In the genomic region with DNA sequence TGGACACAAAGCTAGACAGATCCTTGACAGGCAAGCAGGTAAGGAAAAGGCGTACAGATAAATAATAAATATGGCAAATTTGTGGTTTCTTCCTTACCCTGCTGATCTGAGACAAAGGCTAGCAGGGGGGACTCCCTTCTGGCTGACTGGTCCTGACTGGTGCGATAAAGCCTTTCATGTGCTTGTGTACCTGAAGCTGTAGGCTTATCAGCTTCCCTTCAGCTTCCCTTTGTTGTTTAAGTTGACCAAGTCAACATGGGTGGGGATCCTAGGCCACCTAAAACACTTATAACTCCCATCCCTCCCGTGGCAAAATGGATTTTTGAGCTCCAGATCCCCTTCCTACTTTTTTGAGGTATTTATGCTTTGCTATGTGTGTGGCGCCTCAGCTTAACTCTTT, we compare ENCODE assay signal across 32 mouse cellular contexts. TPM values are rescaled to one million over a fixed set of nuclear protein-coding genes. Genes with fewer than 3 reads are reported as not detected.
A peak's percentile ranks its signal among the peaks of the same experiment; 100 is the strongest.
DNase-seq lines count a peak whose midpoint lies in the region; ATAC-seq lines count a peak whose summit lies in the region.
"Had no signal": no experiment of that assay in that cellular context is flagged by ENCODE, and none has a peak within 500 bp of the region (broad histone marks: within the 10 kb centered on the region; RNA-seq: fewer than 3 reads in every experiment).

No protein-coding gene starts in this region.

- H3K27me3 ChIP-seq in liver, embryonic 15.5 days: no peaks in the 10 kb centered on the region
- no peaks in the 10 kb centered on the region for H3K27me3 ChIP-seq in stomach, embryonic 15.5 days (replicated peaks)
- no peaks in the 10 kb centered on the region for H3K27me3 ChIP-seq in hindbrain, embryonic 16.5 days (replicated peaks; ENCODE audit: control insufficient read depth, insufficient read depth, low read length)
- H3K27me3 ChIP-seq: forebrain, embryonic 12.5 days; lung, embryonic 15.5 days; midbrain, embryonic 15.5 days; neural tube, embryonic 12.5 days; Patski had no signal

- no peaks in the 10 kb centered on the region for H3K9me3 ChIP-seq in liver, embryonic 15.5 days (replicated peaks)
- no peaks in the 10 kb centered on the region for H3K9me3 ChIP-seq in stomach, embryonic 15.5 days
- H3K9me3 ChIP-seq in hindbrain, embryonic 16.5 days (ENCODE audit: control insufficient read depth, low read length): no peaks in the 10 kb centered on the region
- H3K9me3 ChIP-seq: forebrain, embryonic 12.5 days; lung, embryonic 15.5 days; midbrain, embryonic 15.5 days; neural tube, embryonic 12.5 days had no signal

- peak overlapping the region; percentile 38; the same call in 1 of the 2 replicates for H3K27ac ChIP-seq in liver, embryonic 15.5 days (replicated peaks)
- no peak overlapping the region for H3K27ac ChIP-seq in stomach, embryonic 15.5 days
- no peak overlapping the region for H3K27ac ChIP-seq in hindbrain, embryonic 16.5 days (ENCODE audit: low read depth, low read length)
- H3K27ac ChIP-seq: forebrain, embryonic 12.5 days; hindbrain, embryonic 14.5 days; left cerebral cortex, adult 2 months; lung, embryonic 15.5 days; midbrain, embryonic 15.5 days; neural tube, embryonic 12.5 days had no signal

- no peaks in the 10 kb centered on the region for H3K36me3 ChIP-seq in liver, embryonic 15.5 days (replicated peaks)
- no peaks in the 10 kb centered on the region for H3K36me3 ChIP-seq in stomach, embryonic 15.5 days
- H3K36me3 ChIP-seq in hindbrain, embryonic 16.5 days (ENCODE audit: control insufficient read depth, insufficient read depth, low read length): no peaks in the 10 kb centered on the region
- H3K36me3 ChIP-seq: forebrain, embryonic 12.5 days; lung, embryonic 15.5 days; midbrain, embryonic 15.5 days; neural tube, embryonic 12.5 days had no signal

- ATAC-seq in erythroid progenitor cell, adult 5-6 weeks (replicated peaks; ENCODE audit: low FRiP score, poor library complexity, severe bottlenecking): peak; percentile 27; the same call in 1 of the 2 replicates
- ATAC-seq in liver, embryonic 15.5 days (ENCODE audit: insufficient read depth): peak; percentile 69
- ATAC-seq in stomach, embryonic 15.5 days (ENCODE audit: insufficient read depth, low FRiP score, low read depth): peak; percentile 60; the same call in 1 of the 2 replicates
- ATAC-seq in hindbrain, embryonic 16.5 days: no peak
- ATAC-seq: midbrain, embryonic 15.5 days; Patski had no signal

- no peak overlapping the region for H3K9ac ChIP-seq in liver, embryonic 15.5 days
- no peak overlapping the region for H3K9ac ChIP-seq in stomach, embryonic 15.5 days
- H3K9ac ChIP-seq in hindbrain, embryonic 16.5 days (ENCODE audit: low read depth, low read length): no peak overlapping the region
- H3K9ac ChIP-seq: forebrain, embryonic 12.5 days; hindbrain, embryonic 14.5 days; lung, embryonic 15.5 days; midbrain, embryonic 15.5 days; neural tube, embryonic 12.5 days had no signal

- 27% methylated on average over 4 of the region's 4 CpGs for WGBS in liver, embryonic 15.5 days (ENCODE audit: insufficient replicate concordance)
- 51% methylated on average over 4 of the region's 4 CpGs for WGBS in stomach, embryonic 15.5 days
- WGBS in hindbrain, embryonic 16.5 days: 82% methylated on average over 4 of the region's 4 CpGs

- no peak overlapping the region for H3K4me2 ChIP-seq in liver, embryonic 15.5 days
- no peak overlapping the region for H3K4me2 ChIP-seq in stomach, embryonic 15.5 days
- no peak overlapping the region for H3K4me2 ChIP-seq in hindbrain, embryonic 16.5 days (ENCODE audit: low read length)
- H3K4me2 ChIP-seq: forebrain, embryonic 12.5 days; hindbrain, embryonic 14.5 days; lung, embryonic 15.5 days; midbrain, embryonic 15.5 days; neural tube, embryonic 12.5 days had no signal

- peak; percentile 75 for DNase-seq in heart, adult 11 months
- DNase-seq in heart, postnatal 4 days: no peak
- no peak for DNase-seq in kidney, adult 11 months
- DNase-seq in right cerebral cortex, postnatal 25 days: no peak
- DNase-seq: adrenal gland, adult 2 months; cerebellum, adult 18-20 months; cerebellum, postnatal 14 days; gastrocnemius, postnatal 36 days; heart, postnatal 36 days; kidney, adult 9 months; kidney, postnatal 14 days; layer of hippocampus, adult 9-11 months; lung, postnatal 36 days; retina, postnatal 1 day had no signal

- no peak overlapping the region for H3K4me3 ChIP-seq in liver, embryonic 15.5 days (replicated peaks)
- no peak overlapping the region for H3K4me3 ChIP-seq in stomach, embryonic 15.5 days (replicated peaks)
- no peak overlapping the region for H3K4me3 ChIP-seq in hindbrain, embryonic 16.5 days (ENCODE audit: low read length)
- H3K4me3 ChIP-seq: forebrain, embryonic 12.5 days; left cerebral cortex, adult 2 months; lung, embryonic 15.5 days; midbrain, embryonic 15.5 days; neural tube, embryonic 12.5 days had no signal

- H3K4me1 ChIP-seq in liver, embryonic 15.5 days (replicated peaks): peaks cover 47% of the 10 kb centered on the region
- no peaks in the 10 kb centered on the region for H3K4me1 ChIP-seq in stomach, embryonic 15.5 days
- H3K4me1 ChIP-seq in hindbrain, embryonic 16.5 days (ENCODE audit: control insufficient read depth, insufficient read depth, low read depth, low read length): no peaks in the 10 kb centered on the region
- H3K4me1 ChIP-seq: forebrain, embryonic 12.5 days; lung, embryonic 15.5 days; midbrain, embryonic 15.5 days; neural tube, embryonic 12.5 days had no signal

RNA-seq across cellular contexts. Expression of gene Ccr1l1, which starts 3.7 kb away (rescaled TPM):
- not detected for total RNA-seq in heart, postnatal 4 days (2021)
- total RNA-seq in erythroid progenitor cell, adult 5-6 weeks (2015; ENCODE audit: low replicate concordance): 6.7 TPM in 1 of 2 replicates, not detected in the other
- total RNA-seq in erythroid progenitor cell, adult 5-6 weeks (2017; ENCODE audit: low replicate concordance): 1.0 TPM in 1 of 2 replicates, not detected in the other
- polyA plus RNA-seq in liver, embryonic 15.5 days (2015; fragmentation: Nextera tagmentation; extraction: Ambion mirVana): not detected in 2 replicates
- not detected in 2 replicates for polyA plus RNA-seq in stomach, embryonic 15.5 days (2015; fragmentation: Nextera tagmentation; extraction: Ambion mirVana)
- not detected in 2 replicates for polyA plus RNA-seq in hindbrain, embryonic 16.5 days (2015; fragmentation: Nextera tagmentation; extraction: Ambion mirVana)
- total RNA-seq: adrenal gland, adult 2 months; adrenal gland, postnatal 4 days; gastrocnemius, adult 18-20 months; gastrocnemius, postnatal 36 days; heart, postnatal 36 days; left cerebral cortex, adult 2 months; left cerebral cortex, postnatal 36 days had no signal
- polyA plus RNA-seq: adrenal gland, adult 2 months; embryonic facial prominence, embryonic 11.5 days; forebrain, embryonic 12.5 days; hindbrain, embryonic 14.5 days; intestine, embryonic 14.5 days; lung, embryonic 15.5 days; midbrain, embryonic 15.5 days; neural tube, embryonic 12.5 days; Patski; stomach, embryonic 16.5 days; thymus, postnatal 0 days had no signal

RNA-seq across cellular contexts. Expression of gene Ccr1, which starts 13.4 kb away (rescaled TPM):
- total RNA-seq in heart, postnatal 4 days (2021): under 1 TPM; 0.77 to 0.79 TPM
- total RNA-seq in erythroid progenitor cell, adult 5-6 weeks (2015; ENCODE audit: low replicate concordance): 7.1 and 24.9 TPM in 2 replicates
- total RNA-seq in erythroid progenitor cell, adult 5-6 weeks (2017; ENCODE audit: low replicate concordance): 2.6 and 9.9 TPM in 2 replicates
- polyA plus RNA-seq in liver, embryonic 15.5 days (2015; fragmentation: Nextera tagmentation; extraction: Ambion mirVana): 3.2 and 3.3 TPM in 2 replicates
- polyA plus RNA-seq in stomach, embryonic 15.5 days (2015; fragmentation: Nextera tagmentation; extraction: Ambion mirVana): 4.1 and 4.8 TPM in 2 replicates
- 0.70 and 0.76 TPM in 2 replicates for polyA plus RNA-seq in hindbrain, embryonic 16.5 days (2015; fragmentation: Nextera tagmentation; extraction: Ambion mirVana)
- polyA plus RNA-seq: Patski had no signal

RNA-seq across cellular contexts. Expression of gene Ccr3, which starts 39.9 kb away (rescaled TPM):
- total RNA-seq in heart, postnatal 4 days (2021): not detected
- total RNA-seq in erythroid progenitor cell, adult 5-6 weeks (2015; ENCODE audit: low replicate concordance): 21.4 and 26.3 TPM in 2 replicates
- total RNA-seq in erythroid progenitor cell, adult 5-6 weeks (2017; ENCODE audit: low replicate concordance): 14.7 and 15.8 TPM in 2 replicates
- 0.16 and 0.18 TPM in 2 replicates for polyA plus RNA-seq in liver, embryonic 15.5 days (2015; fragmentation: Nextera tagmentation; extraction: Ambion mirVana)
- polyA plus RNA-seq in stomach, embryonic 15.5 days (2015; fragmentation: Nextera tagmentation; extraction: Ambion mirVana): 0.13 and 0.18 TPM in 2 replicates
- not detected in 2 replicates for polyA plus RNA-seq in hindbrain, embryonic 16.5 days (2015; fragmentation: Nextera tagmentation; extraction: Ambion mirVana)
- total RNA-seq: adrenal gland, adult 2 months; gastrocnemius, adult 18-20 months; gastrocnemius, postnatal 36 days; heart, postnatal 36 days; left cerebral cortex, adult 2 months; left cerebral cortex, postnatal 36 days had no signal
- polyA plus RNA-seq: adrenal gland, adult 2 months; embryonic facial prominence, embryonic 11.5 days; forebrain, embryonic 12.5 days; hindbrain, embryonic 14.5 days; intestine, embryonic 14.5 days; midbrain, embryonic 15.5 days; neural tube, embryonic 12.5 days; Patski had no signal
